Mouse (Mus musculus) left cerebral cortex, postnatal 14 days (tissue): ENCODE measurements around the gene Creb5. TPM values are rescaled to one million over a fixed set of nuclear protein-coding genes. Genes with fewer than 3 reads are reported as not detected.

ENCODE experiments used
- DNase-seq, 2 experiments: peaks; one replicate each; pipeline ENCODE4 v3.0.0; 2021 to 2022; ENCODE audit warnings: low spot score in 2 of 2, mixed read lengths in 1 of 2
- intact Hi-C: fragments of 180-260 bp; cut with DNase I; formaldehyde crosslinking; loops from one replicate; pipeline ENCODE4 v1.15.1; 2025
- total RNA-seq, 2 experiments: library from RNA; stranded (reverse); gene quantifications; 2 replicates each; pipeline ENCODE4 v1.2.3; 2021

The Creb5 gene
- total RNA-seq, 2 experiments from 2014 or later: 3.8 to 4.0 TPM

GRCm38 (mm10) chr6:53308684-53309083 is 21.6 kb downstream of the Creb5 start:
- DNase-seq: no peak
- intact Hi-C loops: no loop called here

GRCm38 (mm10) chr6:53313604-53314003 is 26.5 kb downstream of the Creb5 start:
- intact Hi-C loops: no loop called here
- no peak for DNase-seq

GRCm38 (mm10) chr6:53314126-53314525 is 27.1 kb downstream of the Creb5 start:
- DNase-seq: no peak
- intact Hi-C loops: no loop called here

GRCm38 (mm10) chr6:53319543-53320325 is 32.7 kb downstream of the Creb5 start:
- intact Hi-C loops: no loop called here
- DNase-seq: peak; percentile 7 to 27

- DNase-seq: no peak
- intact Hi-C loops: no loop called here
Measured at GRCm38 (mm10) chr6:53337398-53337797, 50.3 kb downstream of the Creb5 start.

- intact Hi-C loops: no loop called here
- no peak for DNase-seq
Measured at GRCm38 (mm10) chr6:53352311-53352960, 65.4 kb downstream of the Creb5 start.

GRCm38 (mm10) chr6:53356328-53356727 is 69.3 kb downstream of the Creb5 start:
- no peak for DNase-seq
- intact Hi-C loops: no loop called here

GRCm38 (mm10) chr6:53363535-53363934 is 76.5 kb downstream of the Creb5 start:
- intact Hi-C loops: no loop called here
- no peak for DNase-seq

- intact Hi-C loops: no loop called here
- no peak for DNase-seq
Measured at GRCm38 (mm10) chr6:53363981-53364391, 76.9 kb downstream of the Creb5 start.

GRCm38 (mm10) chr6:53369147-53369546 is 82.1 kb downstream of the Creb5 start:
- intact Hi-C loops: no loop called here

GRCm38 (mm10) chr6:53369928-53370327 is 82.9 kb downstream of the Creb5 start:
- intact Hi-C loops: no loop called here
- no peak for DNase-seq

More at GRCm38 (mm10) chr6:53369147-53369546, 82.1 kb downstream of the Creb5 start:
- DNase-seq: no peak

- no peak for DNase-seq
- intact Hi-C loops: no loop called here
Measured at GRCm38 (mm10) chr6:53371962-53372361, 84.9 kb downstream of the Creb5 start.

GRCm38 (mm10) chr6:53374315-53374941 is 87.4 kb downstream of the Creb5 start:
- DNase-seq: no peak
- intact Hi-C loops: no loop called here

GRCm38 (mm10) chr6:53389277-53389676 is 102.2 kb downstream of the Creb5 start:
- DNase-seq: no peak
- intact Hi-C loops: no loop called here

GRCm38 (mm10) chr6:53390413-53390812 is 103.3 kb downstream of the Creb5 start:
- peak; percentile 51 to 59 for DNase-seq
- intact Hi-C loops: no loop called here

GRCm38 (mm10) chr6:53394026-53394425 is 107.0 kb downstream of the Creb5 start:
- intact Hi-C loops: no loop called here
- no peak for DNase-seq

GRCm38 (mm10) chr6:53395208-53395607 is 108.1 kb downstream of the Creb5 start:
- intact Hi-C loops: no loop called here
- DNase-seq: peak in 1 of 2 experiments; percentile 32

GRCm38 (mm10) chr6:53396421-53396820 is 109.4 kb downstream of the Creb5 start:
- peak; percentile 45 to 59 for DNase-seq
- intact Hi-C loops: no loop called here

GRCm38 (mm10) chr6:53397797-53398196 is 110.7 kb downstream of the Creb5 start:
- intact Hi-C loops: no loop called here
- DNase-seq: peak in 1 of 2 experiments; percentile 15
